Mouse (Mus musculus) layer of hippocampus, postnatal 25 days (tissue): ENCODE data around the gene Ahcy. TPM values are rescaled to one million over a fixed set of nuclear protein-coding genes. Genes with fewer than 3 reads are reported as not detected.
"Not testable (repeated sequence)": the region's sequence is repeated elsewhere in the genome, so short reads cannot be mapped to it uniquely, and the experiment has no call there.

Source experiments
- DNase-seq, 2 experiments: peaks; one replicate each; pipeline ENCODE4 v3.0.0; 2022; ENCODE audit warnings: mixed read lengths in 2 of 2, low spot score in 1 of 2; ENCODE audit errors: extremely low spot score in 1 of 2
- total RNA-seq, 2 experiments: library from RNA; stranded (reverse); gene quantifications; 2 replicates each; pipeline ENCODE4 v1.2.3; 2021

Ahcy gene
- 10 to 100 TPM; 15.4 TPM for total RNA-seq

GRCm38 (mm10) chr2:155073978-155074765 lies at the start of gene Ahcy:
Ahcy (minus strand) TSS chr2:155074497.
- DNase-seq, result peak; percentile 75 to 90

- no peak for DNase-seq
Observed at GRCm38 (mm10) chr2:155115216-155115830, 41.0 kb upstream of the Ahcy start.

- DNase-seq, result not testable (repeated sequence)
Observed at GRCm38 (mm10) chr2:155107276-155107675, 33.0 kb upstream of the Ahcy start.

GRCm38 (mm10) chr2:155103607-155104006 lies 29.3 kb upstream of the Ahcy start:
- no peak for DNase-seq

GRCm38 (mm10) chr2:155101761-155102181 lies 27.5 kb upstream of the Ahcy start:
- DNase-seq, result no peak

- no peak for DNase-seq
Observed at GRCm38 (mm10) chr2:155100796-155101259, 26.5 kb upstream of the Ahcy start.

- DNase-seq, result no peak
Observed at GRCm38 (mm10) chr2:155099994-155100795, 25.9 kb upstream of the Ahcy start.

GRCm38 (mm10) chr2:155099421-155099820 lies 25.1 kb upstream of the Ahcy start:
- DNase-seq, result no peak

GRCm38 (mm10) chr2:155098720-155099380 lies 24.6 kb upstream of the Ahcy start:
- no peak for DNase-seq

- no peak for DNase-seq
Observed at GRCm38 (mm10) chr2:155093418-155093817, 19.1 kb upstream of the Ahcy start.

GRCm38 (mm10) chr2:155091743-155092075 lies 17.4 kb upstream of the Ahcy start:
- DNase-seq, result no peak

- no peak for DNase-seq
Observed at GRCm38 (mm10) chr2:155090909-155091742, 16.8 kb upstream of the Ahcy start.

- no peak for DNase-seq
Observed at GRCm38 (mm10) chr2:155088264-155088663, 14.0 kb upstream of the Ahcy start.

- DNase-seq, result no peak
Observed at GRCm38 (mm10) chr2:155086328-155086727, 12.0 kb upstream of the Ahcy start.

GRCm38 (mm10) chr2:155084546-155084945 lies 10.2 kb upstream of the Ahcy start:
- no peak for DNase-seq

GRCm38 (mm10) chr2:155082121-155082803 lies 8.0 kb upstream of the Ahcy start:
- peak; percentile 37 to 68 for DNase-seq

GRCm38 (mm10) chr2:155081056-155081455 lies 6.8 kb upstream of the Ahcy start:
- DNase-seq, result no peak

GRCm38 (mm10) chr2:155080179-155080530 lies 5.9 kb upstream of the Ahcy start:
- no peak for DNase-seq

GRCm38 (mm10) chr2:155079500-155080178 lies 5.3 kb upstream of the Ahcy start:
- no peak for DNase-seq
